In the genomic region with DNA sequence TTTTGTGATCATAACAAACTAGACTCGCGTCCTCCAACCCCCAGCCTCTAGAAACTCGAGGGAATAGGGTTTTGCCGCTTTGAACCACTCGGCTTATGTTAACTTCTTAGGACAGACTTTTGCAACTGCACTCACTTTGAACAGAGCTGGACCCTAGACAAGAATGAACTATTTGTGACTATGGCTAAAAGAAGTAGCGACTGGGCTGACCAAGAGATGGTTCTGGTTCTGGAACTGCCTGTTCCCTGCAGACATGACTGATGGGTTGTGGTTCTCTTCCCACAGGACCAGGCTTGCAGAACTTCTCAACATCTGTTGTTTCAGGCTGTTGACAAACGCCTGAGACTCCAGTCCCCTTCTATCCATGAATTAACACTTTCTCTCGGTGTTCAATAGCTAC, we compare ENCODE assay signal across 23 mouse cellular contexts. TPM values are rescaled to one million over a fixed set of nuclear protein-coding genes. Genes with fewer than 3 reads are reported as not detected.
DNase-seq lines count a peak whose midpoint lies in the region; ATAC-seq and TF ChIP-seq lines count a peak whose summit lies in the region.
"Had no signal": no experiment of that assay in that cellular context is flagged by ENCODE, and none has a peak within 500 bp of the region (broad histone marks: within the 10 kb centered on the region; RNA-seq: fewer than 3 reads in every experiment).

No protein-coding gene starts in this region.

- ATAC-seq in intestine, embryonic 16.5 days: no peak
- ATAC-seq in intestine, postnatal 0 days: no peak

- no peaks in the 10 kb centered on the region for H3K27me3 ChIP-seq in intestine, embryonic 16.5 days (replicated peaks; ENCODE audit: control insufficient read depth, insufficient read depth, low read length)
- no peaks in the 10 kb centered on the region for H3K27me3 ChIP-seq in intestine, postnatal 0 days (replicated peaks; ENCODE audit: control insufficient read depth, insufficient read depth, low read length)
- peaks cover 41% of the 10 kb centered on the region for H3K27me3 ChIP-seq in hindbrain, embryonic 10.5 days (ENCODE audit: insufficient read depth, poor library complexity, severe bottlenecking)
- H3K27me3 ChIP-seq: embryonic facial prominence, embryonic 15.5 days; heart, embryonic 15.5 days; liver, embryonic 15.5 days; megakaryocyte, embryonic 14.5 days had no signal

- DNase-seq in adrenal gland, adult 2 months: peak; percentile 7
- no peak for DNase-seq in adrenal gland, postnatal 14 days
- peak; percentile 11 for DNase-seq in gastrocnemius, postnatal 25 days
- DNase-seq in gastrocnemius, adult 8-10 months (ENCODE audit: low spot score in 2 of 2): no peak
- peak; percentile 80 for DNase-seq in adipocyte (ENCODE audit: low spot score)
- no peak for DNase-seq in hindbrain, embryonic 10.5 days (ENCODE audit: low spot score)
- DNase-seq: adrenal gland, postnatal 25 days; cerebellum, adult 11 months; cerebellum, adult 9-11 months; liver; midbrain, embryonic 14.5 days; right cerebral cortex, postnatal 14 days had no signal

- no peak overlapping the region for H3K27ac ChIP-seq in intestine, embryonic 16.5 days (ENCODE audit: low read length)
- H3K27ac ChIP-seq in intestine, postnatal 0 days (ENCODE audit: low read depth, low read length): no peak overlapping the region
- no peak overlapping the region for H3K27ac ChIP-seq in hindbrain, embryonic 10.5 days
- H3K27ac ChIP-seq: embryonic facial prominence, embryonic 15.5 days; heart, embryonic 15.5 days; hindbrain, embryonic 13.5 days; kidney, postnatal 0 days; limb, embryonic 10.5 days; liver, embryonic 15.5 days; lung, embryonic 15.5 days; neural tube, embryonic 12.5 days had no signal

- H3K4me3 ChIP-seq in intestine, embryonic 16.5 days (ENCODE audit: low read length): no peak overlapping the region
- no peak overlapping the region for H3K4me3 ChIP-seq in intestine, postnatal 0 days (ENCODE audit: low read depth, low read length)
- no peak overlapping the region for H3K4me3 ChIP-seq in hindbrain, embryonic 10.5 days
- H3K4me3 ChIP-seq: embryonic facial prominence, embryonic 15.5 days; hindbrain, embryonic 13.5 days; liver, embryonic 15.5 days; lung, embryonic 15.5 days; neural tube, embryonic 12.5 days had no signal

- H3K36me3 ChIP-seq in intestine, embryonic 16.5 days (ENCODE audit: control insufficient read depth, insufficient read depth, low read length): no peaks in the 10 kb centered on the region
- no peaks in the 10 kb centered on the region for H3K36me3 ChIP-seq in intestine, postnatal 0 days (ENCODE audit: control insufficient read depth, insufficient read depth)
- no peaks in the 10 kb centered on the region for H3K36me3 ChIP-seq in hindbrain, embryonic 10.5 days
- H3K36me3 ChIP-seq: embryonic facial prominence, embryonic 15.5 days; heart, embryonic 15.5 days; hindbrain, embryonic 13.5 days; limb, embryonic 10.5 days; liver, embryonic 15.5 days; lung, embryonic 15.5 days; neural tube, embryonic 12.5 days had no signal

- no peak for TF ChIP-seq CTCF in intestine, postnatal 0 days (IDR thresholded peaks at IDR 0.05; ENCODE audit: low read depth)

- H3K4me2 ChIP-seq in intestine, embryonic 16.5 days (ENCODE audit: low read depth, low read length): peak overlapping the region; percentile 38; the same call in 1 of the 2 replicates
- H3K4me2 ChIP-seq in intestine, postnatal 0 days (replicated peaks; ENCODE audit: low read depth): no peak overlapping the region

- H3K4me1 ChIP-seq in intestine, embryonic 16.5 days (ENCODE audit: control insufficient read depth, insufficient read depth, low read length): peaks cover 8% of the 10 kb centered on the region
- H3K4me1 ChIP-seq in intestine, postnatal 0 days (replicated peaks; ENCODE audit: control insufficient read depth, insufficient read depth, low read length): peaks cover 3% of the 10 kb centered on the region
- peaks cover 49% of the 10 kb centered on the region for H3K4me1 ChIP-seq in hindbrain, embryonic 10.5 days (replicated peaks)

- WGBS in intestine, embryonic 16.5 days: 55% methylated on average over 8 of the region's 8 CpGs
- 61% methylated on average over 8 of the region's 8 CpGs for WGBS in intestine, postnatal 0 days
- WGBS in hindbrain, embryonic 10.5 days: 55% methylated on average over 8 of the region's 8 CpGs

- no peaks in the 10 kb centered on the region for H3K9me3 ChIP-seq in intestine, embryonic 16.5 days (ENCODE audit: control insufficient read depth, low read length)
- no peaks in the 10 kb centered on the region for H3K9me3 ChIP-seq in intestine, postnatal 0 days (ENCODE audit: control insufficient read depth)
- no peaks in the 10 kb centered on the region for H3K9me3 ChIP-seq in hindbrain, embryonic 10.5 days
- H3K9me3 ChIP-seq: embryonic facial prominence, embryonic 15.5 days; heart, embryonic 15.5 days; hindbrain, embryonic 13.5 days; limb, embryonic 10.5 days; liver, embryonic 15.5 days; lung, embryonic 15.5 days; megakaryocyte, embryonic 14.5 days; neural tube, embryonic 12.5 days had no signal

- H3K9ac ChIP-seq in intestine, embryonic 16.5 days (ENCODE audit: low read depth, low read length): no peak overlapping the region
- no peak overlapping the region for H3K9ac ChIP-seq in intestine, postnatal 0 days (ENCODE audit: low read depth, low read length)
- H3K9ac ChIP-seq: embryonic facial prominence, embryonic 15.5 days; heart, embryonic 15.5 days; hindbrain, embryonic 13.5 days; liver, embryonic 15.5 days; lung, embryonic 15.5 days; neural tube, embryonic 12.5 days had no signal

RNA-seq across cellular contexts. Expression of a gene that starts 57.5 kb away (rescaled TPM):
- 10 to 100 TPM; 39.2 to 54.0 TPM for total RNA-seq in adrenal gland, adult 2 months (2021)
- 75.3 and 107 TPM in 2 replicates for polyA plus RNA-seq in adrenal gland, adult 2 months (2012; rRNA removed)
- 28.3 and 30.0 TPM in 2 replicates for total RNA-seq in adrenal gland, postnatal 14 days (2021)
- 10 to 100 TPM; 11.5 to 13.1 TPM for total RNA-seq in gastrocnemius, postnatal 25 days (2021)
- 10 to 100 TPM; 13.0 to 18.4 (median 16.1) TPM for total RNA-seq in gastrocnemius, adult 8-10 months (2022)
- 5.0 and 5.5 TPM in 2 replicates for polyA plus RNA-seq in intestine, embryonic 16.5 days (2015; fragmentation: Nextera tagmentation; extraction: Ambion mirVana)
- polyA plus RNA-seq in intestine, postnatal 0 days (2015; fragmentation: Nextera tagmentation; extraction: Ambion mirVana): 7.8 and 8.5 TPM in 2 replicates
- 2.0 TPM in 2 replicates for polyA plus RNA-seq in hindbrain, embryonic 10.5 days (2016; fragmentation: Nextera tagmentation; extraction: Ambion mirVana)

Comparison
In these comparisons a context has a peak if more than half of its experiments do, and no peak if none do; other contexts are left out.
1. DNase-seq: peak in adrenal gland, adult 2 months (single experiment), gastrocnemius, postnatal 25 days (single experiment) and adipocyte (single experiment); none in adrenal gland, postnatal 14 days (single experiment), gastrocnemius, adult 8-10 months (0 of 2) and hindbrain, embryonic 10.5 days (single experiment).